Mouse (Mus musculus) C2C12 (cell line): ENCODE data around the gene Cym.

Experiments
- CEBPB ChIP-seq: IDR thresholded peaks from one replicate; pipeline ENCODE4 v1.6.1; 2011; ENCODE audit warnings: low read depth, mild to moderate bottlenecking, control low read depth, moderate library complexity
- CTCF ChIP-seq: IDR thresholded peaks from one replicate; pipeline ENCODE4 v1.5.1; 2011; ENCODE audit not compliant: control insufficient read depth, insufficient read depth, insufficient read length
- FOSL1 ChIP-seq: IDR thresholded peaks from one replicate; pipeline ENCODE4 v1.8.0; 2011; ENCODE audit warnings: mild to moderate bottlenecking, low read length; ENCODE audit not compliant: poor library complexity, insufficient read depth, severe bottlenecking
- MAX ChIP-seq: IDR thresholded peaks from one replicate; pipeline ENCODE4 v1.6.1; 2011; ENCODE audit warnings: mild to moderate bottlenecking, control low read depth
- MYOD1 ChIP-seq: IDR thresholded peaks from one replicate; pipeline ENCODE4 v1.6.1; 2011; ENCODE audit warnings: low read depth; ENCODE audit not compliant: control insufficient read depth, insufficient read length
- MYOG ChIP-seq: IDR thresholded peaks from one replicate; pipeline ENCODE4 v1.6.1; 2011; ENCODE audit not compliant: control insufficient read depth, insufficient read length; ENCODE audit errors: extremely low read depth
- USF1 ChIP-seq: IDR thresholded peaks from one replicate; pipeline ENCODE4 v1.6.1; 2011; ENCODE audit warnings: low read depth, mild to moderate bottlenecking, control low read depth, moderate library complexity

- TF ChIP-seq CTCF (no peak), FOSL1 (no peak), USF1 (no peak), CEBPB (no peak), MYOG (no peak), MAX (no peak), MYOD1 (no peak)
Measured at GRCm38 (mm10) chr3:107187022-107187421, 34.5 kb downstream of the Cym start.
